Mouse (Mus musculus): ENCODE data around the gene Dus1l. TPM values are rescaled to one million over a fixed set of nuclear protein-coding genes. Genes with fewer than 3 reads are reported as not detected.
A peak's percentile ranks its signal among the peaks of the same experiment; 100 is the strongest.
"Not testable (repeated sequence)": the region's sequence is repeated elsewhere in the genome, so short reads cannot be mapped to it uniquely, and the experiment has no call there.

Dus1l gene
- polyA plus RNA-seq, 1 experiment from 2014 or later = 60.0 TPM

- Histone ChIP-seq H3K4me1 (peaks cover 19% of the 10 kb centered on the region), H3K4me2 (replicated peaks) (peak overlapping the region; percentile 97), H3K27ac (no peak overlapping the region), H3K9ac (peak overlapping the region; percentile 96), H3K9me3 (replicated peaks) (no peaks in the 10 kb centered on the region), H3K4me3 (peak overlapping the region; percentile 100), H3K36me3 (peaks cover 55% of the 10 kb centered on the region), H3K27me3 (no peaks in the 10 kb centered on the region; the same call in 1 of the 2 replicates)
- ATAC-seq (ENCODE audit: low FRiP score) = no peak
- WGBS = 35% methylated on average over 9 of the region's 9 CpGs
Measured at GRCm38 (mm10) chr11:120785145-120785544, 11.1 kb downstream of the Dus1l start.

GRCm38 (mm10) chr11:120784064-120784791 lies 12.0 kb downstream of the Dus1l start, which contains the start of the genes Rfng and Gps1:
Rfng (minus strand) TSS chr11:120784207.
Gps1 (plus strand) TSS chr11:120784272.
- Histone ChIP-seq H3K27ac (peak within 1 kb of the TSS; percentile 81), H3K4me2 (replicated peaks) (peak within 1 kb of the TSS; percentile 97), H3K9me3 (replicated peaks) (no peaks in the 10 kb centered on the region), H3K9ac (peak within 1 kb of the TSS; percentile 96), H3K36me3 (peaks cover 54% of the 10 kb centered on the region), H3K4me3 (peak within 1 kb of the TSS; percentile 100), H3K27me3 (no peaks in the 10 kb centered on the region; the same call in 1 of the 2 replicates), H3K4me1 (peaks cover 19% of the 10 kb centered on the region)
- peak; percentile 81 for ATAC-seq (ENCODE audit: low FRiP score)
- under 1% methylated on average over 64 of the region's 107 CpGs for WGBS

- Histone ChIP-seq H3K4me1 (peaks cover 19% of the 10 kb centered on the region), H3K27me3 (no peaks in the 10 kb centered on the region; the same call in 1 of the 2 replicates), H3K36me3 (peaks cover 49% of the 10 kb centered on the region), H3K4me3 (peak overlapping the region; percentile 100), H3K9me3 (replicated peaks) (no peaks in the 10 kb centered on the region), H3K27ac (peak overlapping the region; percentile 81), H3K9ac (peak overlapping the region; percentile 96), H3K4me2 (replicated peaks) (peak overlapping the region; percentile 97)
- ATAC-seq (ENCODE audit: low FRiP score) = peak; percentile 27; the same call in 1 of the 2 replicates
- 1% methylated on average over 41 of the region's 42 CpGs for WGBS
Measured at GRCm38 (mm10) chr11:120783426-120784063, 12.7 kb downstream of the Dus1l start.

GRCm38 (mm10) chr11:120781361-120781760 lies 14.8 kb downstream of the Dus1l start:
- not testable (repeated sequence) for H3K27ac ChIP-seq; H3K4me2 ChIP-seq (replicated peaks); H3K9me3 ChIP-seq (replicated peaks); H3K9ac ChIP-seq; H3K27me3 ChIP-seq; H3K4me3 ChIP-seq; ATAC-seq (ENCODE audit: low FRiP score)
- peaks cover 28% of the 10 kb centered on the region for H3K36me3 ChIP-seq
- WGBS = 100% methylated on average over 6 of the region's 6 CpGs
- H3K4me1 ChIP-seq = peaks cover 25% of the 10 kb centered on the region

- H3K4me2 ChIP-seq (replicated peaks) = no peak overlapping the region
- 83% methylated on average over 1 of the region's 1 CpGs for WGBS
- peaks cover 21% of the 10 kb centered on the region; the same call in 1 of the 2 replicates for H3K36me3 ChIP-seq
- no peak for ATAC-seq (ENCODE audit: low FRiP score)
- no peak overlapping the region for H3K9ac ChIP-seq
- H3K27me3 ChIP-seq = no peaks in the 10 kb centered on the region; the same call in 1 of the 2 replicates
- no peak overlapping the region for H3K4me3 ChIP-seq
- peaks cover 22% of the 10 kb centered on the region for H3K4me1 ChIP-seq
- H3K27ac ChIP-seq = no peak overlapping the region
- H3K9me3 ChIP-seq (replicated peaks) = no peaks in the 10 kb centered on the region
Measured at GRCm38 (mm10) chr11:120779876-120780275, 16.3 kb downstream of the Dus1l start.

- Histone ChIP-seq H3K27me3 (no peaks in the 10 kb centered on the region), H3K4me2 (replicated peaks) (no peak overlapping the region), H3K36me3 (peaks cover 21% of the 10 kb centered on the region; the same call in 1 of the 2 replicates), H3K27ac (no peak overlapping the region), H3K9ac (no peak overlapping the region), H3K4me3 (no peak overlapping the region), H3K4me1 (peaks cover 10% of the 10 kb centered on the region), H3K9me3 (replicated peaks) (no peaks in the 10 kb centered on the region)
- 30% methylated on average over 6 of the region's 6 CpGs for WGBS
- no peak for ATAC-seq (ENCODE audit: low FRiP score)
Measured at GRCm38 (mm10) chr11:120777123-120777522, 19.1 kb downstream of the Dus1l start.

- no peak overlapping the region for H3K9ac ChIP-seq
- peaks cover 10% of the 10 kb centered on the region for H3K4me1 ChIP-seq
- H3K9me3 ChIP-seq (replicated peaks) = no peaks in the 10 kb centered on the region
- 27% methylated on average over 15 of the region's 15 CpGs for WGBS
- H3K4me2 ChIP-seq (replicated peaks) = no peak overlapping the region
- H3K36me3 ChIP-seq = peaks cover 16% of the 10 kb centered on the region; the same call in 1 of the 2 replicates
- H3K27ac ChIP-seq = no peak overlapping the region
- ATAC-seq (ENCODE audit: low FRiP score) = peak; percentile 71
- no peak overlapping the region for H3K4me3 ChIP-seq
- no peaks in the 10 kb centered on the region for H3K27me3 ChIP-seq
Measured at GRCm38 (mm10) chr11:120775774-120776469, 20.3 kb downstream of the Dus1l start.

GRCm38 (mm10) chr11:120773463-120774190 lies 22.6 kb downstream of the Dus1l start:
- peaks cover 10% of the 10 kb centered on the region for H3K4me1 ChIP-seq
- 86% methylated on average over 7 of the region's 7 CpGs for WGBS
- H3K4me3 ChIP-seq = no peak overlapping the region
- no peak overlapping the region for H3K4me2 ChIP-seq (replicated peaks)
- no peak overlapping the region for H3K27ac ChIP-seq
- H3K27me3 ChIP-seq = no peaks in the 10 kb centered on the region
- no peak for ATAC-seq (ENCODE audit: low FRiP score)
- no peak overlapping the region for H3K9ac ChIP-seq
- no peaks in the 10 kb centered on the region for H3K36me3 ChIP-seq
- no peaks in the 10 kb centered on the region for H3K9me3 ChIP-seq (replicated peaks)

- no peak for ATAC-seq (ENCODE audit: low FRiP score)
- Histone ChIP-seq H3K27me3 (no peaks in the 10 kb centered on the region), H3K36me3 (no peaks in the 10 kb centered on the region), H3K9me3 (replicated peaks) (no peaks in the 10 kb centered on the region), H3K4me1 (peaks cover 10% of the 10 kb centered on the region), H3K27ac (no peak overlapping the region), H3K4me3 (no peak overlapping the region), H3K9ac (no peak overlapping the region), H3K4me2 (replicated peaks) (no peak overlapping the region)
- WGBS = 79% methylated on average over 3 of the region's 3 CpGs
Measured at GRCm38 (mm10) chr11:120772749-120773148, 23.5 kb downstream of the Dus1l start.

- Histone ChIP-seq H3K4me3 (no peak overlapping the region), H3K27me3 (peaks cover 4% of the 10 kb centered on the region), H3K9me3 (replicated peaks) (no peaks in the 10 kb centered on the region), H3K27ac (no peak overlapping the region), H3K9ac (no peak overlapping the region), H3K4me1 (no peaks in the 10 kb centered on the region), H3K36me3 (no peaks in the 10 kb centered on the region), H3K4me2 (replicated peaks) (no peak overlapping the region)
- WGBS = 80% methylated on average over 1 of the region's 1 CpGs
- ATAC-seq (ENCODE audit: low FRiP score) = no peak
Measured at GRCm38 (mm10) chr11:120768206-120768605, 28.0 kb downstream of the Dus1l start.

- not testable (repeated sequence) for ATAC-seq (ENCODE audit: low FRiP score); H3K4me2 ChIP-seq (replicated peaks); H3K4me3 ChIP-seq; H3K36me3 ChIP-seq; H3K9me3 ChIP-seq (replicated peaks); H3K9ac ChIP-seq; H3K27ac ChIP-seq; H3K4me1 ChIP-seq
- H3K27me3 ChIP-seq = peaks cover 11% of the 10 kb centered on the region
- WGBS = 71% methylated on average over 4 of the region's 7 CpGs
Measured at GRCm38 (mm10) chr11:120767023-120767422, 29.2 kb downstream of the Dus1l start.

Measured in hindbrain, embryonic 12.5 days (tissue).